Mouse (Mus musculus) spleen, postnatal 4 days (tissue): ENCODE measurements around the gene Sema7a.

Experiments
- DNase-seq, 2 experiments: peaks; one replicate each; pipeline ENCODE4 v3.0.0; 2022; ENCODE audit warnings: low spot score in 2 of 2

Sema7a gene

GRCm38 (mm10) chr9:57938225-57939055, 1.5 kb upstream of the Sema7a start:
- DNase-seq = no peak

- peak in 1 of 2 experiments; percentile 31 for DNase-seq
Measured at GRCm38 (mm10) chr9:57940349-57940794, 460 bp downstream of the Sema7a start.

GRCm38 (mm10) chr9:57940861-57941638, 1.1 kb downstream of the Sema7a start:
- DNase-seq = no peak

- DNase-seq = no peak
Measured at GRCm38 (mm10) chr9:57942039-57942438, 2.1 kb downstream of the Sema7a start.

- no peak for DNase-seq
Measured at GRCm38 (mm10) chr9:57943067-57943466, 3.2 kb downstream of the Sema7a start.

GRCm38 (mm10) chr9:57944572-57944971, 4.7 kb downstream of the Sema7a start:
- peak; percentile 57 to 84 for DNase-seq

GRCm38 (mm10) chr9:57945771-57946616, 6.1 kb downstream of the Sema7a start:
- no peak for DNase-seq

GRCm38 (mm10) chr9:57947381-57948030, 7.6 kb downstream of the Sema7a start:
- DNase-seq = no peak

- DNase-seq = no peak
Measured at GRCm38 (mm10) chr9:57948333-57948931, 8.5 kb downstream of the Sema7a start.

GRCm38 (mm10) chr9:57949102-57949704, 9.3 kb downstream of the Sema7a start:
- DNase-seq = no peak

GRCm38 (mm10) chr9:57949879-57950278, 10.0 kb downstream of the Sema7a start:
- DNase-seq = no peak

GRCm38 (mm10) chr9:57950519-57950918, 10.6 kb downstream of the Sema7a start:
- DNase-seq = no peak

GRCm38 (mm10) chr9:57951993-57952392, 12.1 kb downstream of the Sema7a start:
- DNase-seq = no peak

GRCm38 (mm10) chr9:57954962-57955744, 15.2 kb downstream of the Sema7a start:
- DNase-seq = no peak

GRCm38 (mm10) chr9:57955764-57956163, 15.9 kb downstream of the Sema7a start:
- DNase-seq = no peak

GRCm38 (mm10) chr9:57956196-57956837, 16.4 kb downstream of the Sema7a start:
- no peak for DNase-seq

GRCm38 (mm10) chr9:57956838-57957236, 16.9 kb downstream of the Sema7a start:
- peak in 1 of 2 experiments; percentile 32 for DNase-seq

GRCm38 (mm10) chr9:57958615-57959014, 18.7 kb downstream of the Sema7a start:
- no peak for DNase-seq

GRCm38 (mm10) chr9:57959399-57959798, 19.5 kb downstream of the Sema7a start:
- no peak for DNase-seq
